Mouse (Mus musculus): ENCODE results near the gene Mgat4d. TPM values are rescaled to one million over a fixed set of nuclear protein-coding genes. Genes with fewer than 3 reads are reported as not detected.

The Mgat4d gene
- polyA plus RNA-seq, 1 experiment from 2014 or later = not detected

DNA sequence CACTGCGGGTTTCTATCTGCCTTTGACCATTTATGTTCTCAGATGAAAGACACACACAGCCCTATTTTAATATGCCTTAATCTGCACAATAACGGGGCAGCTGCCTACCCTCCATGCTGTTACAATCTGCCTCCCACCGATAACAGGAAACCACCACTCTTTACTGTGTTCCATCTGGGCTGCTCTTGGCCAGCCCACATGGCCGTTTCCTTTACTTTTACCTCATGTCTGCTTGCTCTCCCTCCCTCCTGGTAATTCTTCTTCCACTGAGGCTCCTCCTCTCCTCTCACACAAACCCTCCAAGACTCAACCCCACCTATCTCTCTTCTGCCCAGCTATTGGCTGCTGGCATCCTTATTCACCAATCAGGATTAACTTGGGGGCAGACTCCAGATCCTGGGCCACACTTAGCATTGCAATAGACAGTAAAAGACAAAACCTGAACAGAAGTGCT is 80.8 kb downstream of the Mgat4d start:
- no peak for TF ChIP-seq CTCF (IDR thresholded peaks at IDR 0.05; ENCODE audit: low read depth)
- Histone ChIP-seq H3K9ac (ENCODE audit: low read depth, low read length) (no peak overlapping the region), H3K4me3 (ENCODE audit: low read depth, low read length) (no peak overlapping the region), H3K4me2 (replicated peaks; ENCODE audit: low read depth) (no peak overlapping the region), H3K27me3 (replicated peaks; ENCODE audit: control insufficient read depth, insufficient read depth, low read length) (no peaks in the 10 kb centered on the region), H3K9me3 (ENCODE audit: control insufficient read depth) (no peaks in the 10 kb centered on the region), H3K4me1 (replicated peaks; ENCODE audit: control insufficient read depth, insufficient read depth, low read length) (no peaks in the 10 kb centered on the region), H3K36me3 (ENCODE audit: control insufficient read depth, insufficient read depth) (peaks cover 2% of the 10 kb centered on the region), H3K27ac (ENCODE audit: low read depth, low read length) (no peak overlapping the region)
- 63% methylated on average over 4 of the region's 4 CpGs for WGBS
- ATAC-seq = no peak

Other genes starting within 250 kb of the Mgat4d start
- 1.7 TPM in 2 replicates for gene Tbc1d9, start 183.1 kb upstream of the Mgat4d start, polyA plus RNA-seq (2015; fragmentation: Nextera tagmentation; extraction: Ambion mirVana)
- 0.77 and 1.5 TPM in 2 replicates for gene Gm10645, start 182.3 kb upstream of the Mgat4d start, polyA plus RNA-seq (2015; fragmentation: Nextera tagmentation; extraction: Ambion mirVana)
- not detected in 2 replicates for gene Ucp1, start 58.1 kb upstream of the Mgat4d start, polyA plus RNA-seq (2015; fragmentation: Nextera tagmentation; extraction: Ambion mirVana)
- 5.6 and 6.3 TPM in 2 replicates for gene Elmod2, start 16.0 kb upstream of the Mgat4d start, polyA plus RNA-seq (2015; fragmentation: Nextera tagmentation; extraction: Ambion mirVana)
- gene Clgn, start 41.4 kb downstream of the Mgat4d start, polyA plus RNA-seq (2015; fragmentation: Nextera tagmentation; extraction: Ambion mirVana) = 0.13 and 0.18 TPM in 2 replicates
- gene Scoc, start 109.9 kb downstream of the Mgat4d start, polyA plus RNA-seq (2015; fragmentation: Nextera tagmentation; extraction: Ambion mirVana) = 90.6 and 97.8 TPM in 2 replicates
- not detected in 2 replicates for gene Olfr370, start 187.3 kb downstream of the Mgat4d start, polyA plus RNA-seq (2015; fragmentation: Nextera tagmentation; extraction: Ambion mirVana)
- gene Ndufb7, start 218.2 kb downstream of the Mgat4d start, polyA plus RNA-seq (2015; fragmentation: Nextera tagmentation; extraction: Ambion mirVana) = 579 and 585 TPM in 2 replicates